Mouse (Mus musculus) layer of hippocampus, adult 11-12 months (tissue): ENCODE data around the gene Miip.
"Not testable (repeated sequence)": the region's sequence is repeated elsewhere in the genome, so short reads cannot be mapped to it uniquely, and the experiment has no call there.

Experiments
- DNase-seq: peaks from one replicate; pipeline ENCODE4 v3.0.0; 2022; ENCODE audit warnings: low spot score

Gene Miip

GRCm38 (mm10) chr4:147869238-147869637 lies 622 bp upstream of the Miip start:
- no peak for DNase-seq

- DNase-seq, result no peak
These were observed 810 bp downstream of the Miip start for GRCm38 (mm10) chr4:147867563-147868449.

GRCm38 (mm10) chr4:147866793-147867192 lies 1.8 kb downstream of the Miip start:
- DNase-seq, result not testable (repeated sequence)

GRCm38 (mm10) chr4:147866056-147866455 lies 2.6 kb downstream of the Miip start:
- DNase-seq, result no peak

DNA sequence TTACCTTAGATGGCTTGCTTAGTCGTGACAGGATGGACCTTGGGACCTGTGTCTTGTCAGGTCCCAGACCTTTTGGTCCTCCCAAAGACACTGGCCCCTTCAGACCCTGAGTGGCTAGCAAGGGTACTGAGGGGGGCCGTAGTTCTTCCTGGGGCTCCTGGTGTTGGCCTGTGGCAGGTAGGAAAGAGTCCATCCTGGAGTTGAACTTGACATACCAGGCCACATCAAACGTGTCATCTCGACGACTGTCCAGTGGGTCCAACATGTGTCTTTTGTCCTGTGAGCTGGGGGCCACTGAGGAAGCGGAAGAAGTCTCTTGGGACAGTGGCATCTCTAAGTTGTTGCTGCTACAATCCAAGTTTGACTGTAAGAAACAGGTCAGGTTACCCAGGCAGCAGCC lies 3.0 kb downstream of the Miip start:
- no peak for DNase-seq

- DNase-seq, result no peak
These were observed 6.6 kb downstream of the Miip start for GRCm38 (mm10) chr4:147862051-147862450.

GRCm38 (mm10) chr4:147850776-147851175 lies 17.8 kb downstream of the Miip start:
- DNase-seq, result no peak

DNA sequence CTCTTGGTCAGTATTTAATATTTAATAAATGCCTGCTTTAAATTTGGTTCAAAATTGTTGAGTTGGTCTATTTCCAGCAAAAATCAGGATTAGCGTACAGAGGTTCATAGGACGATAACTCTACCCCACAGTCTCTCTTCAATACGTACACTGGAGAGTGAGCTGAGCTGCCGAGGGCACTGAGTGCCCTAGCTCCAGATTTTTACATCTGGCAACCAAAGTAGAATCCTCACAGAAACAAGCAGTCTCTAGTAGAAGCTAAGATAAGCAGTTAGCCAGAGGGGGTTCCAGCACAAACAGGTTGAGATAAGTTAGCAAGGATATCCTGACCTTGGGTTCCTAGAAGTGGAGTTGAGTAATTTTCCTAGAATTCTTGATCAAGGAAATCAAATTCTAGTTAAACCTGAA lies 20.0 kb downstream of the Miip start:
- no peak for DNase-seq

- DNase-seq, result peak; percentile 84
These were observed 20.7 kb downstream of the Miip start, which contains the start of gene Zfp933 for GRCm38 (mm10) chr4:147847614-147848583. Gene Zfp933, minus strand, starts transcription at chr4:147848366.

- no peak for DNase-seq
These were observed 25.7 kb downstream of the Miip start for GRCm38 (mm10) chr4:147842871-147843270.

DNA sequence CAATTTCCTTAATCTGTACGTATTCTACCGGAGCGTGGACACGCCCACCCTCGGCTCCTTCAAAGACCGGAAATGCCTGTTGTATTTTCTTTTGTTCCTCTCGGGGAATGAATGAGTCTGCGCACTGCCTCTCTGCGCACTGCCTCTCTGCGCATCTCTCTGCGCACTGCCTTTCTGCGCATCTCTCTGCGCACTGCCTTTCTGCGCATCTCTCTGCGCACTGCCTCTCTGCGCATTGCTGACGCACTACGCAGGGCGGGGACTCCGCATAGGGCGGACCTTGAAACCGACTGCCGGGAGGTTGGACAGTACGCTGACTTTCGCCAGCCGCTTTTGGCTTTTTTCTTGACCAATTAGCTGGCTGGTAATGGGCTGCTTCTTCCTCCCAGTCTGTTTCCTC lies 29.3 kb downstream of the Miip start:
- DNase-seq, result peak; percentile 25

- no peak for DNase-seq
These were observed 44.2 kb downstream of the Miip start for GRCm38 (mm10) chr4:147824389-147824788.

- not testable (repeated sequence) for DNase-seq
These were observed 47.2 kb downstream of the Miip start for GRCm38 (mm10) chr4:147821414-147821813.

DNA sequence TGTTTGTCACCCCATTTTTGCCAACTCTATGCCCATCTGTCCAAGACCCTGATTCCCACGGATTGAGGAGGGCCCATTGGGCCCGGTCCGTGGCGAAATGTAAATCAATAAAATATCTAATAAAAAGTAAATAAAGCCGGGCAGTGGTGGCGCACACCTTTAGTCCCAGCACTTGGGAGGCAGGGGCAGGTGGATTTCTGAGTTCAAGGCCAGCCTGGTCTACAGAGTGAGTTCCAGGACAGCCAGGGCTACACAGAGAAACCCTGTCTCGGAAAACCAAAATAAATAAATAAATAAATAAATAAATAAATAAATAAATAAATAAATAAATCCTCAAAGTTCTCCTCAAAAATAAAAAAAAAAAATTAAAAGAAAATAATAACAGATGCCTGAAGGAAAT lies 49.0 kb downstream of the Miip start:
- not testable (repeated sequence) for DNase-seq

GRCm38 (mm10) chr4:147814592-147815167 lies 53.9 kb downstream of the Miip start:
- no peak for DNase-seq

- no peak for DNase-seq
These were observed 55.3 kb downstream of the Miip start for GRCm38 (mm10) chr4:147813249-147813765.
